Mouse (Mus musculus) pancreas, adult 10 weeks (tissue): ENCODE data around the gene Sf3b1. TPM values are rescaled to one million over a fixed set of nuclear protein-coding genes. Genes with fewer than 3 reads are reported as not detected.

ENCODE experiments used
- polyA plus RNA-seq: library from polyadenylated mRNA; stranded (reverse); fragments of 350-450 nt; fragmentation: Illumina TruSeq; extraction: RNeasy Lipid Tissue Mini Kit (QIAGEN cat#74804); gene quantifications from one replicate; pipeline ENCODE4 v1.2.3, GENCODE M21; 2015; ENCODE audit warnings: low read depth, low replicate concordance; ENCODE audit not compliant: insufficient read depth

Gene Sf3b1
- 46.5 TPM for polyA plus RNA-seq

DNA sequence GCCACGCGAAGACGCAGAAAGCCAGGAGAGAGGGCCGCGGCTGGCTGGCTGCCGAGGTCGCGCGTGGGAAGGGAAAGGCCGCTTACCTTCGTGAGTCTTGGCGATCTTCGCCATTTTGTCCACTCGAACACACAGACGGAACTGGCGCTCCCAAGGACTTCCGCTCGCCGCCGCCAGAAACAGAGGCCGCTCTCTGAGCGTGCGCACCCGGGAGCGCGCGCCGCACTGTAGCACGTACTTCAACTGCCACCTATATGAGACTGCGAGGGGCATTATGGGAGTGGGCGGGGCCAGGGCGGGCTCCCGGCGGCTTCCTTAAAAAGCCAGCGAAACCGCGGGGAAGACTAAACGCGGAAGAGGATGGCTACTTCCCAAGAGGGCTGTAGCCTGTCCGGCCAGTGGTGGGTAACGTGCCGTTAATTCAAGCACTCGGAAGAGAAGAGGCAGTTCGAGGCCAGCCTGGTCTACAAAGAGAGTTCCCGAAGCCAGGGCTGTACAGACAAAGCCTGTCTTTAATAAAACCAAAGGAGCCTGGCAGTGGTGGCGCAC lies at the start of gene Sf3b1:
TSS of gene Sf3b1 (minus strand) at position 229 of the 549 bp plus-strand sequence.

DNA sequence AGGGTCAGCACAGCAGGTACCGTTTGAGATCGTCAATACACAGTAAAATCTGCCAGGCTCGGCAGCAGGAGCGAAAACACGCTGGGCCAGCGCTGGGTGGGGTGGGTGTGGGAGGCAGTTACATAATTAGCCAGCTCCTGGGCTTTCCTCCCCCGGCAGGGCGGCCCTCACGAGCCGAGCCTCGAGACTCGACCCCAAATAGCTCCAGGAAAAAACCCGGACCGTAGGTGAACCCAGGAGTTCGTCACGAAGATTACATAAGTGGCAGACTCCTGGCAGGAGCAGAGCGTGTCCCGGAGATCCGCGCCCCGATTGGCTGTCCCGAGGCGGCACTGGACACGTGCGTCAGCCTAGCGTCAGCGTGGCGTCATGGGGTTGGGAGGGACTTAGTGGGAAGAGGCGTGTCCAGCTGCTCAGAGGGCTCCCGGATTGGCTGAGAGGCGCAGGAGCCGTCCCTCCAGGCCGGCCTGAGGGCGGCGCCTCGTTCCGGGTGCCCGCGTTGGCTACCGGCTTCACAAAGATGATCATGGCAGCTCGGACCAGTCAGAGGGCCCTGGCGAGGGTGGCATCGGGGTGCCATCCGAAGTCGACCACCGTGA lies 25.2 kb upstream of the Sf3b1 start, which contains the start of gene Coq10b:
TSS of gene Coq10b (plus strand) at position 416 of the 599 bp plus-strand sequence.

Other genes with a start within 250 kb of the Sf3b1 start
- gene Ankrd44, start 101.1 kb downstream of the Sf3b1 start, polyA plus RNA-seq: 7.3 TPM
- 6.3 TPM for gene Coq10b, start 25.3 kb upstream of the Sf3b1 start, polyA plus RNA-seq
- gene Hspe1, start 60.7 kb upstream of the Sf3b1 start, polyA plus RNA-seq: 39.6 TPM
- 27.3 TPM for gene Hspd1, start 60.8 kb upstream of the Sf3b1 start, polyA plus RNA-seq
- gene Mob4, start 103.8 kb upstream of the Sf3b1 start, polyA plus RNA-seq: 9.2 TPM
- 1.5 TPM for gene Rftn2, start 199.3 kb upstream of the Sf3b1 start, polyA plus RNA-seq
- 0.72 TPM for gene Mars2, start 209.7 kb upstream of the Sf3b1 start, polyA plus RNA-seq